Mouse (Mus musculus) neural tube, embryonic 11.5 days (tissue): ENCODE results near the gene Pde4b. TPM values are rescaled to one million over a fixed set of nuclear protein-coding genes. Genes with fewer than 3 reads are reported as not detected.

Experiments
- ATAC-seq: fragments of 200-750 bp; cut with Nextera tagmentation; 2 replicates; pipeline ENCODE4 v1.8.0; 2017; ENCODE audit warnings: moderate number of reproducible peaks, mild to moderate bottlenecking, moderate TSS enrichment, moderate library complexity; ENCODE audit not compliant: insufficient read depth, low FRiP score, low TSS enrichment
- DNase-seq: peaks from one replicate; pipeline ENCODE4 v3.0.0-alpha.2; 2015; ENCODE audit warnings: low spot score
- H3K27ac ChIP-seq: fragments of 300-500 bp; sonication (generic); 2 replicates; pipeline ENCODE4 v1.5.1; 2014; ENCODE audit warnings: low read depth, mild to moderate bottlenecking, low read length
- H3K27me3 ChIP-seq: fragments of 300-500 bp; sonication (generic); 2 replicates; pipeline ENCODE4 v1.6.1; 2014; ENCODE audit warnings: mild to moderate bottlenecking, low read length, mixed read lengths; ENCODE audit not compliant: control insufficient read depth, insufficient read depth
- H3K36me3 ChIP-seq: fragments of 300-500 bp; sonication (generic); 2 replicates; pipeline ENCODE4 v1.6.1; 2014; ENCODE audit warnings: mild to moderate bottlenecking, low read length, moderate library complexity, mixed read lengths; ENCODE audit not compliant: control insufficient read depth, insufficient read depth
- H3K4me1 ChIP-seq: fragments of 300-500 bp; sonication (generic); 2 replicates; pipeline ENCODE4 v1.6.1; 2014; ENCODE audit warnings: low read length, mixed read lengths; ENCODE audit not compliant: control insufficient read depth, insufficient read depth
- H3K4me2 ChIP-seq: fragments of 300-500 bp; sonication (generic); 2 replicates; pipeline ENCODE4 v1.6.1; 2014; ENCODE audit warnings: low read depth, mild to moderate bottlenecking, moderate library complexity
- H3K4me3 ChIP-seq: fragments of 300-500 bp; sonication (generic); 2 replicates; pipeline ENCODE4 v1.5.1; 2014; ENCODE audit warnings: low read depth, low read length
- H3K9ac ChIP-seq: fragments of 300-500 bp; sonication (generic); 2 replicates; pipeline ENCODE4 v1.6.1; 2014; ENCODE audit warnings: mild to moderate bottlenecking, low read length
- H3K9me3 ChIP-seq: fragments of 300-500 bp; sonication (generic); 2 replicates; pipeline ENCODE4 v1.6.1; 2016; ENCODE audit warnings: low read length; ENCODE audit not compliant: control insufficient read depth
- WGBS: fragments of 180-500 bp; shearing (Covaris S2); extraction: QIAGEN DNeasy Blood & Tissue Kit; methylation state at CpG from one replicate; pipeline ENCODE4 v1.1.7; 2014; 5-methylcytosine and 5-hydroxymethylcytosine counted together
- polyA plus RNA-seq: library from polyadenylated mRNA; unstranded; fragments of >200 nt; fragmentation: Nextera tagmentation; extraction: Ambion mirVana; gene quantifications from 2 replicates; pipeline ENCODE4 v1.2.1, GENCODE M21; 2014

Gene Pde4b
- polyA plus RNA-seq, 1 experiment from 2014 or later, result 15.7 TPM

- no peaks in the 10 kb centered on the region for H3K9me3 ChIP-seq
- no peak overlapping the region for H3K27ac ChIP-seq
- H3K4me1 ChIP-seq, result no peaks in the 10 kb centered on the region
- no peak overlapping the region for H3K4me2 ChIP-seq
- no peaks in the 10 kb centered on the region for H3K27me3 ChIP-seq
- H3K9ac ChIP-seq, result no peak overlapping the region
- ATAC-seq, result no peak
- no peak for DNase-seq
- 72% methylated on average over 7 of the region's 7 CpGs for WGBS
- H3K4me3 ChIP-seq, result no peak overlapping the region
- H3K36me3 ChIP-seq, result no peaks in the 10 kb centered on the region
These were observed 440.0 kb downstream of the Pde4b start for GRCm38 (mm10) chr4:102527361-102527760.

- Histone ChIP-seq H3K9ac (no peak overlapping the region), H3K27me3 (no peaks in the 10 kb centered on the region), H3K4me2 (no peak overlapping the region), H3K4me3 (no peak overlapping the region), H3K27ac (no peak overlapping the region), H3K36me3 (no peaks in the 10 kb centered on the region), H3K9me3 (no peaks in the 10 kb centered on the region), H3K4me1 (peaks cover 5% of the 10 kb centered on the region; the same call in 1 of the 2 replicates)
- ATAC-seq, result no peak
- DNase-seq, result no peak
- WGBS, result 91% methylated on average over 4 of the region's 4 CpGs
These were observed 443.5 kb downstream of the Pde4b start for GRCm38 (mm10) chr4:102530797-102531196.

- H3K4me2 ChIP-seq, result no peak overlapping the region
- peaks cover 5% of the 10 kb centered on the region; the same call in 1 of the 2 replicates for H3K4me1 ChIP-seq
- DNase-seq, result no peak
- WGBS, result 75% methylated on average over 4 of the region's 4 CpGs
- no peaks in the 10 kb centered on the region for H3K36me3 ChIP-seq
- H3K4me3 ChIP-seq, result no peak overlapping the region
- no peak overlapping the region for H3K9ac ChIP-seq
- ATAC-seq, result no peak
- no peaks in the 10 kb centered on the region for H3K9me3 ChIP-seq
- H3K27me3 ChIP-seq, result no peaks in the 10 kb centered on the region
- H3K27ac ChIP-seq, result no peak overlapping the region
These were observed 444.4 kb downstream of the Pde4b start for GRCm38 (mm10) chr4:102531729-102532128.

GRCm38 (mm10) chr4:102533183-102534048 is 446.1 kb downstream of the Pde4b start:
- DNase-seq (no peak), ATAC-seq (no peak)
- no peaks in the 10 kb centered on the region for H3K36me3 ChIP-seq
- no peaks in the 10 kb centered on the region for H3K9me3 ChIP-seq
- H3K27me3 ChIP-seq, result no peaks in the 10 kb centered on the region
- 82% methylated on average over 8 of the region's 8 CpGs for WGBS
- H3K4me2 ChIP-seq, result no peak overlapping the region
- no peak overlapping the region for H3K4me3 ChIP-seq
- peaks cover 5% of the 10 kb centered on the region; the same call in 1 of the 2 replicates for H3K4me1 ChIP-seq
- H3K27ac ChIP-seq, result no peak overlapping the region
- H3K9ac ChIP-seq, result no peak overlapping the region

GRCm38 (mm10) chr4:102534049-102534730 is 446.8 kb downstream of the Pde4b start:
- DNase-seq (no peak), ATAC-seq (no peak)
- Histone ChIP-seq H3K27me3 (no peaks in the 10 kb centered on the region), H3K36me3 (no peaks in the 10 kb centered on the region), H3K4me2 (no peak overlapping the region), H3K27ac (no peak overlapping the region), H3K4me1 (peaks cover 5% of the 10 kb centered on the region; the same call in 1 of the 2 replicates), H3K9ac (no peak overlapping the region), H3K4me3 (no peak overlapping the region), H3K9me3 (no peaks in the 10 kb centered on the region)
- 70% methylated on average over 5 of the region's 5 CpGs for WGBS

- no peak overlapping the region for H3K27ac ChIP-seq
- no peak overlapping the region for H3K9ac ChIP-seq
- H3K4me2 ChIP-seq, result no peak overlapping the region
- no peaks in the 10 kb centered on the region for H3K27me3 ChIP-seq
- WGBS, result 70% methylated on average over 3 of the region's 3 CpGs
- no peak overlapping the region for H3K4me3 ChIP-seq
- peaks cover 5% of the 10 kb centered on the region; the same call in 1 of the 2 replicates for H3K4me1 ChIP-seq
- DNase-seq (no peak), ATAC-seq (no peak)
- H3K9me3 ChIP-seq, result no peaks in the 10 kb centered on the region
- no peaks in the 10 kb centered on the region for H3K36me3 ChIP-seq
These were observed 448.5 kb downstream of the Pde4b start for GRCm38 (mm10) chr4:102535886-102536285.

GRCm38 (mm10) chr4:102538266-102538665 is 450.9 kb downstream of the Pde4b start:
- ATAC-seq, result no peak
- H3K27ac ChIP-seq, result no peak overlapping the region
- no peaks in the 10 kb centered on the region for H3K9me3 ChIP-seq
- no peak overlapping the region for H3K4me3 ChIP-seq
- no peaks in the 10 kb centered on the region for H3K27me3 ChIP-seq
- DNase-seq, result no peak
- no peak overlapping the region for H3K4me2 ChIP-seq
- no peaks in the 10 kb centered on the region for H3K36me3 ChIP-seq
- H3K9ac ChIP-seq, result no peak overlapping the region
- 91% methylated on average over 1 of the region's 1 CpGs for WGBS
- peaks cover 5% of the 10 kb centered on the region; the same call in 1 of the 2 replicates for H3K4me1 ChIP-seq

- H3K9ac ChIP-seq, result no peak overlapping the region
- no peak for DNase-seq
- no peak overlapping the region for H3K4me2 ChIP-seq
- no peaks in the 10 kb centered on the region for H3K36me3 ChIP-seq
- no peak overlapping the region for H3K27ac ChIP-seq
- H3K4me3 ChIP-seq, result no peak overlapping the region
- ATAC-seq, result no peak
- H3K27me3 ChIP-seq, result no peaks in the 10 kb centered on the region
- H3K4me1 ChIP-seq, result peaks cover 5% of the 10 kb centered on the region; the same call in 1 of the 2 replicates
- no peaks in the 10 kb centered on the region for H3K9me3 ChIP-seq
- WGBS, result 81% methylated on average over 2 of the region's 2 CpGs
These were observed 451.4 kb downstream of the Pde4b start for GRCm38 (mm10) chr4:102538793-102539192.
